Mouse (Mus musculus) mouse embryonic stem cell (cell line): Measurements from ENCODE around the gene Hccs.

Experiments
- in situ Hi-C, 2 experiments: fragments of 300-500 bp; cut with MboI; formaldehyde crosslinking; loops; 1 replicate in 1 of 2; 3 replicates in 1 of 2; pipeline ENCODE4 v1.14.3; 2019 to 2020; ENCODE audit warnings: low sequenced_read_pairs in 2 of 2, low pct_unique_long_range_greater_than_20kb in 1 of 2, mixed read lengths in 1 of 2; ENCODE audit not compliant: unreplicated experiment in 1 of 2

Hccs gene

GRCm38 (mm10) chrX:169222357-169223062 is 97.7 kb downstream of the Hccs start:
- in situ Hi-C loops: no loop called here

GRCm38 (mm10) chrX:169220064-169220463 is 100.1 kb downstream of the Hccs start:
- in situ Hi-C loops: no loop called here

DNA sequence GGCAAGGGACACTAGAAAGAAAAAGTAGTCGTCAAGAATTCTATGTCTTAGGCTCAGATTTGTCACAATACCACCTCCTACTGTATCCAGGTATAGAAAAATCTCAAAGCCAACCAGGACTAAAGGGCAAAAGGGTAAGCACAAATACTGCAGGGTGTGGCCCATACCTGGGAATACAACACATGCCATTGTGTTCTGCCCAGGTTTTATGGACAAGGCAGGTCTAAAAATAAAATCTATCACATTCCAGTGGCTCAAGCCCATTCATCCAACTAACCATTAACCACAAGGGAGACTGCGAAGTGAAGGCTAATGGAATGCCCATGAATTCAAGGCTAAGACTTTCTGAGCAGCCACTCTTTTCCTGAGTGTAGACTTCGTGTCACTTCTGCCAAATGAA is 110.2 kb downstream of the Hccs start:
- in situ Hi-C loops: no loop called here
